Mouse (Mus musculus) thymus, adult 2 months (tissue): ENCODE measurements around the gene Serinc5. TPM values are rescaled to one million over a fixed set of nuclear protein-coding genes. Genes with fewer than 3 reads are reported as not detected.

Experiments
- DNase-seq: peaks from one replicate; pipeline ENCODE4 v3.0.0; 2021
- H3K27ac ChIP-seq: fragments of 200-500 bp; 2 replicates; pipeline ENCODE4 v1.5.1; 2012; ENCODE audit warnings: low read length, control low read depth; ENCODE audit not compliant: control insufficient read depth, insufficient read depth
- H3K27me3 ChIP-seq: fragments of 200-500 bp; 2 replicates; pipeline ENCODE4 v1.6.1; 2012; ENCODE audit warnings: mild to moderate bottlenecking, low read length, moderate library complexity, mixed read lengths; ENCODE audit not compliant: control insufficient read depth, insufficient read depth
- H3K36me3 ChIP-seq: fragments of 200-500 bp; 2 replicates; pipeline ENCODE4 v1.6.1; 2012; ENCODE audit warnings: mild to moderate bottlenecking, low read length, moderate library complexity; ENCODE audit not compliant: control insufficient read depth, insufficient read depth
- H3K4me1 ChIP-seq: fragments of 200-500 bp; replicated peaks from 2 replicates; pipeline ENCODE4 v1.6.1; 2012; ENCODE audit warnings: low read length; ENCODE audit not compliant: control insufficient read depth, insufficient read depth
- H3K4me3 ChIP-seq: fragments of 200-500 bp; 2 replicates; pipeline ENCODE4 v1.5.1; 2012; ENCODE audit warnings: mild to moderate bottlenecking, low read length, control low read depth, moderate library complexity; ENCODE audit not compliant: control insufficient read depth, insufficient read depth
- CTCF ChIP-seq: fragments of 200-500 bp; IDR thresholded peaks from 2 replicates; pipeline ENCODE4 v1.5.1; 2012; ENCODE audit warnings: mild to moderate bottlenecking, control low read depth, low read length, moderate library complexity, borderline replicate concordance; ENCODE audit not compliant: control insufficient read depth, poor library complexity, insufficient read depth; ENCODE audit errors: extremely low read depth
- POLR2A ChIP-seq: fragments of 200-500 bp; IDR thresholded peaks from 2 replicates; pipeline ENCODE4 v1.6.1; 2012; ENCODE audit warnings: mild to moderate bottlenecking, low read length, control low read depth, moderate library complexity; ENCODE audit not compliant: control insufficient read depth, poor library complexity, insufficient read depth; ENCODE audit errors: extremely low read depth
- WGBS: fragments of 180-500 bp; shearing (Covaris S2); methylation state at CpG from one replicate; pipeline ENCODE4 v1.1.7; 2018; 5-methylcytosine and 5-hydroxymethylcytosine counted together
- polyA plus RNA-seq: library from polyadenylated mRNA; depleted of rRNA; stranded (reverse); fragments of >200 nt; gene quantifications from 2 replicates; pipeline ENCODE4 v1.2.3, GENCODE M21; 2012

Serinc5 gene
- polyA plus RNA-seq, 1 experiment: 108 TPM

GRCm38 (mm10) chr13:92707941-92708340 is 97.0 kb downstream of the Serinc5 start:
- Histone ChIP-seq H3K4me3 (no peak overlapping the region), H3K27me3 (no peaks in the 10 kb centered on the region), H3K27ac (no peak overlapping the region), H3K4me1 (peaks cover 8% of the 10 kb centered on the region), H3K36me3 (peaks cover 33% of the 10 kb centered on the region)
- DNase-seq: no peak
- no peak for TF ChIP-seq CTCF
- TF ChIP-seq POLR2A: no peak
- 91% methylated on average over 2 of the region's 2 CpGs for WGBS

GRCm38 (mm10) chr13:92708466-92708865 is 97.6 kb downstream of the Serinc5 start:
- Histone ChIP-seq H3K36me3 (peaks cover 33% of the 10 kb centered on the region), H3K4me1 (peaks cover 4% of the 10 kb centered on the region), H3K4me3 (no peak overlapping the region), H3K27ac (no peak overlapping the region), H3K27me3 (no peaks in the 10 kb centered on the region)
- TF ChIP-seq POLR2A: no peak
- TF ChIP-seq CTCF: no peak
- no peak for DNase-seq
- WGBS: 100% methylated on average over 1 of the region's 1 CpGs

- Histone ChIP-seq H3K4me1 (no peaks in the 10 kb centered on the region), H3K27ac (no peak overlapping the region), H3K36me3 (peaks cover 33% of the 10 kb centered on the region), H3K4me3 (no peak overlapping the region), H3K27me3 (no peaks in the 10 kb centered on the region)
- no peak for TF ChIP-seq CTCF
- TF ChIP-seq POLR2A: no peak
- 93% methylated on average over 3 of the region's 3 CpGs for WGBS
- no peak for DNase-seq
Observed at GRCm38 (mm10) chr13:92709535-92709934, 98.6 kb downstream of the Serinc5 start.

GRCm38 (mm10) chr13:92710361-92710760 is 99.5 kb downstream of the Serinc5 start:
- H3K4me1 ChIP-seq: no peaks in the 10 kb centered on the region
- 100% methylated on average over 1 of the region's 1 CpGs for WGBS
- no peak for DNase-seq
- H3K36me3 ChIP-seq: peaks cover 33% of the 10 kb centered on the region
- no peak for TF ChIP-seq CTCF
- TF ChIP-seq POLR2A: no peak
- no peaks in the 10 kb centered on the region for H3K27me3 ChIP-seq
- no peak overlapping the region for H3K27ac ChIP-seq
- H3K4me3 ChIP-seq: no peak overlapping the region

GRCm38 (mm10) chr13:92711821-92712220 is 100.9 kb downstream of the Serinc5 start:
- Histone ChIP-seq H3K4me3 (no peak overlapping the region), H3K27me3 (no peaks in the 10 kb centered on the region), H3K27ac (no peak overlapping the region), H3K36me3 (peaks cover 21% of the 10 kb centered on the region), H3K4me1 (no peaks in the 10 kb centered on the region)
- DNase-seq: no peak
- no peak for TF ChIP-seq POLR2A
- TF ChIP-seq CTCF: no peak
- 96% methylated on average over 1 of the region's 1 CpGs for WGBS

GRCm38 (mm10) chr13:92712619-92713018 is 101.7 kb downstream of the Serinc5 start:
- Histone ChIP-seq H3K27me3 (no peaks in the 10 kb centered on the region), H3K4me3 (no peak overlapping the region), H3K4me1 (no peaks in the 10 kb centered on the region), H3K27ac (no peak overlapping the region), H3K36me3 (peaks cover 20% of the 10 kb centered on the region)
- WGBS: 93% methylated on average over 4 of the region's 4 CpGs
- DNase-seq: no peak
- TF ChIP-seq POLR2A: no peak
- no peak for TF ChIP-seq CTCF
